Mouse (Mus musculus) ovary, postnatal 36 days (tissue): ENCODE data around the gene Gse1.

Experiments used
- DNase-seq: peaks from one replicate; pipeline ENCODE4 v3.0.0; 2022; ENCODE audit warnings: low spot score, mixed read lengths

Gene Gse1

DNA sequence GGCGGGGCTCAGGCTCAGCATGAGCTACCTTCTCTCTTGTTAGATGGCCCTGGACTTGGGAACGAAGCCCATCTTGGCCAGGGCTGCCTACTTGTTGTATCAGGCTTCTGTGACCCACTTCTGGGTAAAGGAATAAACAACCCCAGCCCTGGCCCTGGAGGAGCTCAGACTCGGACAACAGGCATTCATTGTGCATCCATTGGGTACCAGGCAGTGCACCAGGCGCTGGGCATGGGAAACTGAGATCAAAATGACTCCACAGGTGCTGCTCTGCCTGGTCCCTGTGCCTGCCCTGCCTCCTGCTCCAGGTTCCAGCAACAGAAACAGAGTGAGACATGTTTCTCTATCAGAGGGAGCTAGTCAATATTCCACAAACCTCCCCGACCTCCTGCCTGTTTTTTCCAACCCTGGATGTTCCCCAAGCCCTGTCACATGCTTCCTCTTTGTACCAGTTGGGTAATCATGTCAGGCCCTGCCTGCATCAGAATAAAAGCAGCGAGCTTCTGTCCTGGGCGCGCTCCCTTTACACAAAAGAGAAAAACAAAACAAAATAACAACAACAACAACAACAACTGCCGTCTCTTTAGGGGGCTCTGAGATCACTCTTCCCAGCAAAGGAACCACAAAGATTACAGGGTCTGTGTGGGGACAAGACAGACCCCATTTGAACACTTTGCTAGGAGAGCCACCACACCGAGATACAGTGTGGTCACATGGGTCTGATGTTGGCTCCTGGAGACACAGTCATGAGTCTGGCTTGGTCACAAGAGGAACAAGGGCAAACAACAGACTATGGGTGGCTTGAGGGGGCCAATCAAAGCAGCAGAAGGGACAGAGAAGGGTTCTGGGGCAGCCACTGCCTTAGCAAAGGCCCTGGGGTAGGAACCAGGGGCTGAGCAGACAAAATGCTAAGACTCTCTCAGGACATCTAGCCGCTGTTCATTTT, 391.3 kb downstream of the Gse1 start:
- DNase-seq, result no peak

DNA sequence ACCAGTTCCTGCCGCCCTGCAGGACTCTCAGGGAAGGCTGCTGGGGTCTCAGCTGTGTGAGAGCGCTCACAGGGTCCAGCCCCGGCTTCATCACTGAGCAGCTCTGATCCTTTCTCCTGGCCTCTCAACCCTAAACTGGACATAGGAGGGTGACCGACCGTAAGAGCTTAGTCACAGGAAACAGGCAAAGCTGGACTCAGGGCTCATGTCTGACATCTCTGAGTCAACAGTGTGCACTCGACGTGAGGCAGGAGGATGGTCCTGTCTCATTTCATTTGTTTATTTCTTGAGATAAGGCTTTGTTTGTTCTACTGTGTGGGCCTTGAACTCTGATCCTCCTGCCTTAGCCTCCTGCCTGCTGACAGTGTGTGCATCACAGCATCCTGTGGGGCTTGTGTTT, 392.2 kb downstream of the Gse1 start:
- DNase-seq, result no peak

DNA sequence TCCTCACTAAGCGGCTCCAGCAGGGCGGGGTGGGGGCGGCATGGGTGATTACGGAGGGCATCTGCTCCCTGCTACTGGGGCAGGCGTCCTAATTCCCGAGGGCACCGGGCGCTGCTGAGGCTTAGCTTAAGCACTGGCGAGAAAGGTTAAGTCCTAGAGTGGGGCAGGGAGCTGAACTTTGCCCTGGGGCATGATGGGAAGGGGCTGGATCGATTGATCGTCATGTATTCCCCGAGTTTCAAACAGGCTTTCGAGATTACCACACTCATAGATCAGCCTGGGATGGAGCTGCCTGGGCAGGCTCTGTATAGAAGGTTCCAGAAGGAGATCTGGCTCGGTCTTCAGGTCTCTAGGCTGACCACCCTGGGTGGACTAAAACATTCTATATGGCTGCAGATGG, 393.9 kb downstream of the Gse1 start:
- no peak for DNase-seq

GRCm38 (mm10) chr8:120623608-120624007, 395.4 kb downstream of the Gse1 start:
- no peak for DNase-seq

DNA sequence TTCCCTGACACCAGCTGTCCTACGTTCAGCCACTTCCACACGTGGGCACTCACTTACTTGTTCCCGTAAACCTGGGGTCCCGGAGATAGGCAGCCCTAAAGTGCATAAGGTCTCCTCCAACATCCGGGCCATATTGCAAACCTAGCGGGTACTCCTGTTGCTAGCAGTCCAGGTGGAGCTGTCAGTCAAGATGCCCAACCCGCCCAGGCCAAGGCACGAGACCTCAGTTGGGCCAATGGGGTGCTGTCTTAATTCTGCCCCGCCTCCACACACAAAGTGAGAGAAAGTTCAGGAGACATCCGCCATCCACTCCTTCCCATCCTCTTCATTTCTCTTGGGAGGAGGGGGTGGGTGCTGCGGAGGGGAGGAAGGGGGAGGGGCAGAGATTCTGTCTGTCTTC, 398.2 kb downstream of the Gse1 start:
- no peak for DNase-seq

- DNase-seq, result no peak
Observed at GRCm38 (mm10) chr8:120627298-120627697, 399.0 kb downstream of the Gse1 start.

GRCm38 (mm10) chr8:120630031-120630430, 401.8 kb downstream of the Gse1 start:
- DNase-seq, result no peak

DNA sequence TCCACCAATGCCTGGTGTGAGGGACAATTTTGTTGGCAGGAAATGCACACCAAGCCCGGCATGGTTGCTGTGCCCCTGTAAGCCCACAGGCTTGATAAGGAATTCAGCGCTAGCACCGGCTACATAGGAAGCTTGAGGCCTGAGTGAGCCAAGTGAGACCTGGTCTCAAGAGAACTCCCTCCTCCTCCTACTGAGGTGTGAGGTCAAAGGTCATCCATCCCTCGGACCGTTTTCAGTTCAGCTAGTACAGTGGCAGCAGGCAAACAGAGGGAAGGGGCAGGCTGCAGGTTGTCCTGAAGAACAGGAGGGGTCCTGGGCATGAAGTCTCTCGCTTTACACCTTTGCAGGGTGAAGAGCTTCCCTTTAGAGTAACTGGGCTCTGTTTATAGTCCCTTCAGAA, 402.6 kb downstream of the Gse1 start:
- DNase-seq, result no peak
